Mouse (Mus musculus) gastrocnemius, postnatal 10 days (tissue): ENCODE measurements around the gene Emc7. TPM values are rescaled to one million over a fixed set of nuclear protein-coding genes. Genes with fewer than 3 reads are reported as not detected.
"Not testable (repeated sequence)": the region's sequence is repeated elsewhere in the genome, so short reads cannot be mapped to it uniquely, and the experiment has no call there.

ENCODE experiments used
- DNase-seq: peaks from one replicate; pipeline ENCODE4 v3.0.0; 2021; ENCODE audit warnings: mixed read lengths
- long read RNA-seq, 2 experiments: library from polyadenylated mRNA; stranded (forward); transcript quantifications; one replicate each; pipeline ENCODE4 v2.0.0; 2021
- total RNA-seq, 2 experiments: library from RNA; stranded (reverse); gene quantifications; 2 replicates each; pipeline ENCODE4 v1.2.3; 2021

Gene Emc7
- total RNA-seq: 10 to 100 TPM; 14.0 to 15.2 TPM
- long read RNA-seq, experiment 1, full-length matches to known transcripts: 41 of 43 reads
- long read RNA-seq, experiment 1, partial matches to known transcripts: 0 of 43 reads
- long read RNA-seq, experiment 1, other reads (novel, unspliced or antisense): 2 of 43 reads
- long read RNA-seq, experiment 2, full-length matches to known transcripts: 50 of 57 reads
- long read RNA-seq, experiment 2, partial matches to known transcripts: 0 of 57 reads
- long read RNA-seq, experiment 2, other reads (novel, unspliced or antisense): 7 of 57 reads

- peak; percentile 100 for DNase-seq
Measured at GRCm38 (mm10) chr2:112454862-112455564, at the start of gene Emc7. Emc7 (plus strand) TSS chr2:112454997.

DNA sequence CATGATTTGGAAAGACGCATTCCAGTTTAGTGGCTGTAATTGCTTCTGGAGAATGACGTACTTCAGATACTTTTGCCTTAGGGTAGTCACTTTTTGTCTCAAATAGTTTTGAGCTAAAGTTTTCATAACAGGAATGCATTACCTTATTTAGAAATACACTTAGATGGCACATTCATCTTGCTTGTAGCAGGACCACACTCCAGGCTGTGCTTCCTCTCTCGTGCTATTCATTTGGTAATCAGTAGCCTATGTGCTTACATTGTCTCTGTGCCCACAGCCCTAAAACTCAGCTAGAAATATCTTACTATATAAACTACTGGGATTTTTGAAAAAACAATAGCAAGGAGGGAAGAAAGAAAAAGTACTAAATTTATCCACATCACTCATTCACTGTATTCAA, 47.8 kb upstream of the Emc7 start:
- no peak for DNase-seq

DNA sequence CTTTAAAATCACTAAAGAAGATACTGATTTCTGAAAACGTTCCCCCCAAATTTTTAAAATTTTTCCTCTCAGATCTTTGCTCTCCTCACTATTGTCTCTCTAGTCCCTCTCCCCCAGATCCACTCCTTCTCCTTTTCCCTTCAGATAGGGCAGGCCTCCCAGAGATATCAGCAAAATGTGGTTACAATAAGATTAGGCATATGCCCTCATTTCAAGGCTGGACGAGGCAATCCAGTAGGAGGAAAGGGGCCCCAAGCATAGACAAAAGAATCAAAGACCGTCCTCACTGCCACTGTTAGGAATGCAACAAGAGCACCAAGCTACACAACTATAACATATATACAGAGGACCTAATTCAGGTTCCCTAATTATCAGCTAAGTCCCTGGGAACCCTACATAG, 29.5 kb upstream of the Emc7 start:
- no peak for DNase-seq

DNA sequence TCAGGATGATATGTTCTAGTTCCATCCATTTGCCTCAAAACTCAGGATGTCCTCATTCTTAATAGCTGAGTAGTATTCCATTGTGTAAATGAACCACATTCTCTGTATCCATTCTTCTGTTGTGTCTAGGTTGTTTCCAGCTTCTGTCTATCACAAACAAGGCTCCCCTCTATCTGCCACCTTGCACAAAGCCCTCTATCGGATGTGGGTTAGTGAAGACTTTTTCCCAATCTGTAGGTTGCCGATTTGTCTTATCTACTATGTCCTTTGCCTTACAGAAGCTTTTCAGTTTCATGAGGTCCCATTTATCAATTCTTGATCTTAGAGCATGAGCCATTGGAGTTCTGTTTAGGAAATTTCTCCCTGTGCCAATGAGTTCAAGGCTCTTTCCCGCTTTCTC, 26.3 kb upstream of the Emc7 start:
- not testable (repeated sequence) for DNase-seq

DNA sequence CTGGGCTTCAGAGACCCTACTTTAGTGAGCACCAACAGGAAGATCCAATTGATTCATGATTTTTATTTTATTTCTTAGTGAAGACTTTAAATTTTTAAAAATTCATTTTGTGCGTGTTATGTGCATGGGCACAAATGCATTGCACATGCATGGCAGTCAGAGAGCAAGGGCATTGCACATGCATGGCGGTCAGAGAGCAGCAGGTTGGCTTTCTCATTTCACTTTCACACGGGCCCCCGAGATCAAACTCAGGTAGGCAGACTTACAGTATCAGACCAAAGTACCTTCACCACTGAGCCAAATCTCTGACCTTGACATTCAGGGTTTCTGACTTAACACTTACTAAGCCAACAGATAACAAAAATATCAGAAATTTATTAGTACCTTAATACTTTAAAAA, 25.1 kb upstream of the Emc7 start:
- DNase-seq: no peak

DNA sequence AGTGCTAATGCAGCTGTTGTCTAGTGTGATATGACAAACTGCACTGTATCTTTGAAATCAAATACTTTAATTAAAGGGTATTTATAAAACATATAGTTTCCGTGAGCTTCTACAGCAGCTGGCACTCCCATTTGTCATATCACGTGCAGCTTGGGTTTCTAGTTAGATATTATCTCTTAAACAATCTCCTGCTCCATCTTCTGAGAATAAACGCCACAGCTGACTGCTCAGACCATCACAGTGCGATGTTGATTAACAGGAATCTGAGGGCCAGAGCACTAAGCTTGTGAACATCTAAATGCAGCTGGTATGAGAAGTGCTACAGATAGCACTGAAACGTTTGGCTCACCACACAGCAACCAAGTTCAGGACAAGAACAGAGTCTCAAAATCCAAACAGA, 24.4 kb upstream of the Emc7 start:
- no peak for DNase-seq

DNA sequence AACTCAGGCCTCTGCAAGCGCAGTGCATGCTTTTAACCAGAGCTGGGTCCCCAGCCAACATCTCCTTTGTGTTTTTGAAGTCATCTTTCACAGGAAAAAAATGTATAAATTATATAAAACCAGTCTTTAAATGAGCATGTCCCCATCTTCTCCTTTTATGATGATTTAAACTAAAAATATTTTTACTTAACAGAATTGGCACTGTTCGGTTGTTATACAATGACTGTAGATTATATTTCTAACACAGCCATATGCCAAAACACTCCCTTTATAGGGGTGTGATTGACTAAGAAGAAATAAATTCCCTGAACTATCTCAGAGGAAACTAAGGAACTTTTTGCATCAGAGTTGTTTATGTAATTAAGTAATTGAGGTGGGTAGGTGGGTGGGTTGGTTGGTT, 22.3 kb upstream of the Emc7 start:
- DNase-seq: no peak

- no peak for DNase-seq
Measured at GRCm38 (mm10) chr2:112433359-112433758, 21.4 kb upstream of the Emc7 start.

DNA sequence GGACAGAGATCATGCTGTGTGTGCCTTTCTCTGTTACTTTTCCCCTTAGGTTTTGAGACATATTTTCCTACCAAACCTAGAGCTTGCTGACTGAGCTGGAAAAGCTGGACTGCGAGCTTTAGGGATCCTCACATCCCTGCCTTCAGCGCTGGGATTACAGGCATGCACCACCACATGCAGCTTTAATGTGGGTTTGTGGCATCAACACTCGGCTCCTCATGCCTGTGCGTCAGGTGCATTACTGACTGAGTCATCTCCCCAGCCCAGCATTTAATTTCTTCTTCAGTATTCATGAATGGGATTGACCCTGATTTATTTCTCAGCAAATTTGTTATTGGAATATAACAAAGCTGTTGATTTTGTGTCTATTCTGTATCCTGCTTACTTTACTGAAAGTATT, 18.5 kb upstream of the Emc7 start:
- DNase-seq: no peak

- no peak for DNase-seq
Measured at GRCm38 (mm10) chr2:112437589-112437988, 17.2 kb upstream of the Emc7 start.

DNA sequence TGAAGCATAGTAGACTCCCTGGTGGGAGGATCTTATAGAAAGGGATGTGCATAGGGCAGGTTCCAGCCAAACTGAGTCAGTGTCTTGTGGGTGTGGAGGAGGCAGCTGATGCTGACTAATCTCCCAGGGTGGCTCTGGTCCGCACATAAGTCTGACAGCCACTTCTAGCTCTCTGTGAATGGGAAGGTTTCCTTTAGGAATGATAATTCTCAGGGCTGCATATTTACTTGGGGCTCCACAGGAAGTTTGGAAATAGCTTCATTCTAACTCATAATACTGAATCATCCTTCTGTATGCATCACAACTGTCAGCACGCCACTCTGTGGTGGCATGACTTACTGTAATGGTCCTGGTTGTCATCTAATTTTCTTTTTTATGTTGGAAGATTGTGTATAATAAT, 11.3 kb upstream of the Emc7 start:
- DNase-seq: no peak

DNA sequence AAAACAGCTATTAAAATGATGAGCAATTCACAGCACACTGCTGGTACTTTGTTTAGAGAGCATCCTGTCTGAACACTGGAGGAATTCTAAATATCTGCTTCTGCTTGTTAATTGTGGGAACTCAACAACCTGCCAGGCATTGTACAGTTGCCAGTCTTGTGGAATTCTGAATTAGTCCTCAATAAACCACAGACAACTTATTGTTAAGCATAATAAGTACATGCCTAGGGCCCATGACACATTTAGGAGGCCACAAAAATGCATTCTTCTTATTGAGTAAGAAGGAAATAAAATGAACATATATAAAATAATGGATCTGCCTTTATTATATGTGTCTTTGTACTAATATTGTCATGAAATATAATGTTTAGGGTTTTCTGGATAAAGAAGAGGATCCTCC, 9.3 kb upstream of the Emc7 start:
- DNase-seq: no peak

DNA sequence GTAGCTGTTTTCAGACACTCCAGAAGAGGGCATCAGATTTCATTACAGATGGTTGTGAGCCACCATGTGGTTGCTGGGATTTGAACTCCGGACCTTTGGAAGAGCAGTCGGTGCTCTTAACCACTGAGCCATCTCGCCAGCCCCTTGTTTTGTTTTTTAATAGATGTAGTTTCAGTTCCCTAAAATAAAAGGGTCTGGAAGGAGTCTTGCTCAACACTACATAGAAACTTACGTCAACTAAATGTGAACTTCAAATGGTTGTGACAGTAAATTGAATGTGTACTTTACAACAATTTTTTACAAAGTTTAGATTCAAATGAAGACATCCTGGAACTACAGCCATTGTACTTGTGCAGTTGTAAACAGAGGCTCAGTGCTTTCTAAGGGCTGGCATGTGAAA, 6.8 kb upstream of the Emc7 start:
- DNase-seq: not testable (repeated sequence)

DNA sequence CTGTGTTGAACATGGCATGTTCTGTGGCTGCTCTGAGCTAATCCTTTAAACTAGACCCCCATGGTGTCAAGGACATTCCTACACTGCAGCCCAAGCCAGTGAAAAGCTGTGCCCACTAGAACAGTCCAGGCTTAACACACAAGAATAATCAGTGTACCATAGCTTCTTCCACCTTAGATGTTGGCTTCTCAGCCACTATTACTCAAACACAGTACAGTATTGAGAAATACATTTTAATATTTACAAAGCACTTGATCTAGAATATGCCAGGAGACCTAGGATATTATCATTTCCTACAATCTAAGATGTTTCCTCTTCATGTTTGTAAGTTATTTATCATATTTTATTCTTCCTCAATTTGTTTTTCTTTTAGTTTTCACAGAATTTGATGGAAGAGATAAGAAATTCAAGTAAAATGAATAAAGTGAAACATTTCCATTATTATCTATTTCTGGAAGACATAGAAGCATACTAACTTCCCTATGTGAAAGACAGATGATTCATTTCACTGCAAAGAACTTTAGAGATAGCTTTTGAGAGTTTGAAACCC, 6.2 kb upstream of the Emc7 start:
- DNase-seq: no peak

DNA sequence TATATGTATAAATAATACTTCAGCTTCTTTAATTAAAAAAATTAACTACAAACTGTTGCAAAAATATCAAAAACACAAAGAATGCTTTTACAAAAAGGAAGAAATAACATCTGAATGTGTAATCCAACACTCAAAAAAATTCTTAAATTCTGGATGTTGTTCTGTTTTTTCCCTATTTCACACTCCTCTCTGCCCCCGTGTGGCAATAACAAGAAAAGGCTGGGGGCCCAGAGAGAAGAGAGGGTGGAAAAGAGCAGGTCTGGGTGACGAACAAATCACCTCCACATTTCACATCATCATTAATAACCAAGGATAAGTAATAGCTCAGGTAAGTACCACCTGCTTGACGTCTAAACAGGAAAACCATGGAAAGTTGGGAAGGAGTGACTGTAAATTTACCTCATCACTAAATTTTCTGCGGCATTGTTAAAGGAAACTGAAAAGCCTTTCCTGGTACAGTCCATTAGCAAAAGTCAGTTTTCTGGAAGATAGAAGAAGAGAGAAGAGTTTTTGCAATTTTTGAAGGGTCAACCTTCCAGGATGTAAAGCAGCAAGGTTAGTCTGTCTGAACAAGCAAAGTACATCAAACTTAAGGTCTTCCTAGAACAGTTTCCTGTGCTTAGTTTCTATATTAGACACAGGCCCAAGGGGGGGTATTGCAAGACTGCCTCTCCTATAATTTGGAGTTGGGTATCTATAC, 5.0 kb upstream of the Emc7 start:
- no peak for DNase-seq

- DNase-seq: not testable (repeated sequence)
Measured at GRCm38 (mm10) chr2:112452513-112452912, 2.3 kb upstream of the Emc7 start.

GRCm38 (mm10) chr2:112454125-112454861, 504 bp upstream of the Emc7 start:
- DNase-seq: no peak

DNA sequence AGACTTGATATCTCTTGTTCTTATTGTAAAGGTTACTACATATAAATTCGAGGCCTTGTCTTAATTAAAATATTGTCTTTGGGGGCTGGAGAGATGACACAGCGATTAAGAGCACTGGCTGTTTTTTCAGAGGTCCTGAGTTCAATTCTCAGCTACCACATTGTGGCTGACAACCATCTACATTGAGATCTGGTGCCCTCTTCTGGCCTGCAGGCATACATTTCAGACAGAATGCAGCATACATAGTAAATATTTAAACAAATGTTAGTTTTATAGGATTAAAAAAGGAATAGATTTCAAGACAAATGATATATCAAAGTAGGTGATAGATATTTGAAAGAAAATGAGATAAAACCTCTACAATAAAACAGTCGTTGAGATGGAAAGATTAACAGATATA, 5.8 kb downstream of the Emc7 start:
- DNase-seq: no peak

DNA sequence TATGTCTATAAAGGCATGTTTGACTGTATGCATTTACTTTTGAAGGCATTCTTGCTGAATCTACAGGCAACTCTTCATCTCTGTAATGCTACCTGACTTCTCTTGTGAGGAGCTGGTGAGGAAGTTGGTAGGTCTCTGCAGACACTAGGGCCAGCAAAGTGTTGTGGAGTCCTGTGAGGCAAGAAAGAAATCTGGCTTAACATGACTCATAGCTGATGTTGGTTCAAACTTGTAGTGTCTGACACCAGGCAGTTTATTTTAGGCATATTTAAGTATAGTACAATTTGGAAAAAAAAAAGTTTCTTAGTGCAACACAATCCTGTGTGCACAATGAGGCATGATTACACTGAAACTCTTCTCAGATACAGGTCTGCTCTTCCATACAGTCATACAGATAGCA, 14.7 kb downstream of the Emc7 start:
- DNase-seq: no peak

- no peak for DNase-seq
Measured at GRCm38 (mm10) chr2:112470961-112471381, 16.2 kb downstream of the Emc7 start.

- no peak for DNase-seq
Measured at GRCm38 (mm10) chr2:112472076-112472475, 17.3 kb downstream of the Emc7 start.

- no peak for DNase-seq
Measured at GRCm38 (mm10) chr2:112474997-112475724, 20.4 kb downstream of the Emc7 start.
